In the genomic region with DNA sequence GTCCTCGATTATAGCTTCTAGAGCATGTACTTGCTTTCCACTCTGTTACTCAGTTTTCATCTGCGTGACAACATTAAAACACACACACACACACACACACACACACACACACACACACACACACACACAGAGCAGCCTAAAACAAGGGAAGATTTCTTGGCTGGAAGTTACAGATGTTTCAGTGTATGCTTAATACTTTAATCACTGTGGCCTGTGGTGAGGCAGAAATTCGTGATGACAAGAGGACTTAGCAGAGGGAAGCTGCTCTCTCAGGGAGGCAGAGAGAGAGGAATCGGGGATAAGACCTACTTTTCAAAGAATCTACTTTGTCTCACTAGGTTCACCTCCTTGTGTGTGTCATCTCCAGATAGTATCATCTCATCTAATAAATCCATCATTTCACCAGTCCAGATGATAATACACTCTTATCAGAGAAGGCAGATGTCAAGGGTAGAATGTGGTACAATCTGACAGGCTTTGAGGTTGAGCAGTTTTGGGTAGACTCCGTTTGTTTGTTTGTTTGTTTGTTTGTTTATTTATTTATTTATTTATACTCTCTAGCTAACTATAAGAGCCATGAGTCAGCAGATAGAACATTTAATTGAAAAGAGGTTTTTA, we compare ENCODE assay signal across 8 mouse cellular contexts. TPM values are rescaled to one million over a fixed set of nuclear protein-coding genes. Genes with fewer than 3 reads are reported as not detected.
DNase-seq lines count a peak whose midpoint lies in the region; ATAC-seq lines count a peak whose summit lies in the region.

No protein-coding gene starts in this region.

- H3K4me2 ChIP-seq in kidney, embryonic 15.5 days, result peak overlapping the region; percentile 74
- peak overlapping the region; percentile 75 for H3K4me2 ChIP-seq in hindbrain, embryonic 12.5 days (replicated peaks)
- H3K4me2 ChIP-seq in midbrain, embryonic 14.5 days (ENCODE audit: low read length), result peak overlapping the region; percentile 74

- no peak for ATAC-seq in kidney, embryonic 15.5 days (replicated peaks; ENCODE audit: low FRiP score)
- no peak for ATAC-seq in hindbrain, embryonic 12.5 days (ENCODE audit: low FRiP score)
- no peak for ATAC-seq in midbrain, embryonic 14.5 days (ENCODE audit: low FRiP score, low TSS enrichment)

- H3K9me3 ChIP-seq in kidney, embryonic 15.5 days (replicated peaks), result no peaks in the 10 kb centered on the region
- H3K9me3 ChIP-seq in hindbrain, embryonic 12.5 days (replicated peaks), result no peaks in the 10 kb centered on the region
- H3K9me3 ChIP-seq in midbrain, embryonic 14.5 days (ENCODE audit: control insufficient read depth, low read length), result no peaks in the 10 kb centered on the region

- peak overlapping the region; percentile 97; the same call in 1 of the 2 replicates for H3K27ac ChIP-seq in kidney, embryonic 15.5 days
- no peak overlapping the region for H3K27ac ChIP-seq in hindbrain, embryonic 12.5 days
- H3K27ac ChIP-seq in midbrain, embryonic 14.5 days (replicated peaks; ENCODE audit: low read depth, low read length), result no peak overlapping the region

- no peaks in the 10 kb centered on the region for H3K36me3 ChIP-seq in kidney, embryonic 15.5 days
- H3K36me3 ChIP-seq in hindbrain, embryonic 12.5 days, result no peaks in the 10 kb centered on the region
- no peaks in the 10 kb centered on the region for H3K36me3 ChIP-seq in midbrain, embryonic 14.5 days (ENCODE audit: control insufficient read depth, insufficient read depth, low read length)

- DNase-seq in kidney, adult 9 months, result no peak
- DNase-seq in adipocyte (ENCODE audit: low spot score), result peak; percentile 26
- DNase-seq in midbrain, embryonic 14.5 days, result peak; percentile 8
- DNase-seq in thymus, postnatal 25 days, result no peak
- DNase-seq in right cerebral cortex, postnatal 36 days (ENCODE audit: low spot score in 2 of 2), result no peak
- DNase-seq in spleen, postnatal 4 days (ENCODE audit: low spot score in 2 of 2), result no peak

- H3K4me3 ChIP-seq in kidney, embryonic 15.5 days (replicated peaks), result peak overlapping the region; percentile 71
- H3K4me3 ChIP-seq in hindbrain, embryonic 12.5 days, result no peak overlapping the region
- no peak overlapping the region for H3K4me3 ChIP-seq in midbrain, embryonic 14.5 days (replicated peaks; ENCODE audit: low read depth, low read length)

- H3K9ac ChIP-seq in kidney, embryonic 15.5 days, result no peak overlapping the region
- no peak overlapping the region for H3K9ac ChIP-seq in hindbrain, embryonic 12.5 days
- H3K9ac ChIP-seq in midbrain, embryonic 14.5 days (replicated peaks; ENCODE audit: low read length), result no peak overlapping the region

- 59% methylated on average over 5 of the region's 5 CpGs for WGBS in kidney, embryonic 15.5 days
- 56% methylated on average over 5 of the region's 5 CpGs for whole genome bisulfite sequencing in hindbrain, embryonic 12.5 days
- WGBS in midbrain, embryonic 14.5 days, result 66% methylated on average over 5 of the region's 5 CpGs

- peaks cover 28% of the 10 kb centered on the region for H3K4me1 ChIP-seq in kidney, embryonic 15.5 days
- peaks cover 10% of the 10 kb centered on the region for H3K4me1 ChIP-seq in hindbrain, embryonic 12.5 days
- H3K4me1 ChIP-seq in midbrain, embryonic 14.5 days (ENCODE audit: control insufficient read depth, insufficient read depth, low read length), result peaks cover 10% of the 10 kb centered on the region; the same call in 1 of the 2 replicates

- H3K27me3 ChIP-seq in kidney, embryonic 15.5 days, result no peaks in the 10 kb centered on the region
- H3K27me3 ChIP-seq in hindbrain, embryonic 12.5 days, result no peaks in the 10 kb centered on the region
- no peaks in the 10 kb centered on the region for H3K27me3 ChIP-seq in midbrain, embryonic 14.5 days (ENCODE audit: control insufficient read depth, insufficient read depth, low read length)

RNA-seq across cellular contexts. Expression of a gene that starts 1.2 kb away (rescaled TPM):
- polyA plus RNA-seq in kidney, embryonic 15.5 days (2015; fragmentation: Nextera tagmentation; extraction: Ambion mirVana), result 13.3 and 14.6 TPM in 2 replicates
- polyA plus RNA-seq in hindbrain, embryonic 12.5 days (2016; fragmentation: Nextera tagmentation; extraction: Ambion mirVana), result 9.5 and 10.0 TPM in 2 replicates
- polyA plus RNA-seq in midbrain, embryonic 14.5 days (2014; fragmentation: Nextera tagmentation; extraction: Ambion mirVana), result 5.6 and 8.0 TPM in 2 replicates

Comparison
In these comparisons a context has a peak if more than half of its experiments do, and no peak if none do; other contexts are left out.
1. DNase-seq: peak in adipocyte (single experiment) and midbrain, embryonic 14.5 days (single experiment); none in kidney, adult 9 months (single experiment), thymus, postnatal 25 days (single experiment), right cerebral cortex, postnatal 36 days (0 of 2) and spleen, postnatal 4 days (0 of 2).
2. Peak in every context shown above with its lines, with median percentiles within 50 percentile points of each other: H3K4me2 ChIP-seq.